Mouse (Mus musculus): ENCODE results near the gene Samsn1. TPM values are rescaled to one million over a fixed set of nuclear protein-coding genes. Genes with fewer than 3 reads are reported as not detected.

Samsn1 gene
- polyA plus RNA-seq, 1 experiment = not detected

- no peak overlapping the region for H3K27ac ChIP-seq (ENCODE audit: insufficient read depth, low read length)
- no peaks in the 10 kb centered on the region for H3K4me1 ChIP-seq (ENCODE audit: control insufficient read depth, insufficient read depth, low read length)
- no peak for TF ChIP-seq POLR2A (IDR thresholded peaks at IDR 0.05; ENCODE audit: low read depth, low read length)
- TF ChIP-seq CTCF (IDR thresholded peaks at IDR 0.05; ENCODE audit: borderline replicate concordance, insufficient read depth, low read length) = no peak
- H3K4me3 ChIP-seq (ENCODE audit: insufficient read depth, low read length) = no peak overlapping the region
These were observed 60.1 kb downstream of the Samsn1 start for GRCm38 (mm10) chr16:75962021-75962420.

GRCm38 (mm10) chr16:75961487-75961886, 60.6 kb downstream of the Samsn1 start:
- TF ChIP-seq CTCF (IDR thresholded peaks at IDR 0.05; ENCODE audit: borderline replicate concordance, insufficient read depth, low read length) (no peak), POLR2A (IDR thresholded peaks at IDR 0.05; ENCODE audit: low read depth, low read length) (no peak)

GRCm38 (mm10) chr16:75961036-75961435, 61.0 kb downstream of the Samsn1 start:
- H3K4me1 ChIP-seq (ENCODE audit: control insufficient read depth, insufficient read depth, low read length) = no peaks in the 10 kb centered on the region
- H3K27ac ChIP-seq (ENCODE audit: insufficient read depth, low read length) = no peak overlapping the region
- no peak for TF ChIP-seq POLR2A (IDR thresholded peaks at IDR 0.05; ENCODE audit: low read depth, low read length)
- no peak for TF ChIP-seq CTCF (IDR thresholded peaks at IDR 0.05; ENCODE audit: borderline replicate concordance, insufficient read depth, low read length)
- H3K4me3 ChIP-seq (ENCODE audit: insufficient read depth, low read length) = no peak overlapping the region

More at GRCm38 (mm10) chr16:75961487-75961886, 60.6 kb downstream of the Samsn1 start:
- Histone ChIP-seq H3K27ac (ENCODE audit: insufficient read depth, low read length) (no peak overlapping the region), H3K4me3 (ENCODE audit: insufficient read depth, low read length) (no peak overlapping the region), H3K4me1 (ENCODE audit: control insufficient read depth, insufficient read depth, low read length) (no peaks in the 10 kb centered on the region)

- TF ChIP-seq POLR2A (IDR thresholded peaks at IDR 0.05; ENCODE audit: low read depth, low read length) = no peak
- no peak for TF ChIP-seq CTCF (IDR thresholded peaks at IDR 0.05; ENCODE audit: borderline replicate concordance, insufficient read depth, low read length)
- Histone ChIP-seq H3K27ac (ENCODE audit: insufficient read depth, low read length) (no peak overlapping the region), H3K4me1 (ENCODE audit: control insufficient read depth, insufficient read depth, low read length) (no peaks in the 10 kb centered on the region), H3K4me3 (ENCODE audit: insufficient read depth, low read length) (no peak overlapping the region)
These were observed 88.7 kb downstream of the Samsn1 start for GRCm38 (mm10) chr16:75933357-75933756.

DNA sequence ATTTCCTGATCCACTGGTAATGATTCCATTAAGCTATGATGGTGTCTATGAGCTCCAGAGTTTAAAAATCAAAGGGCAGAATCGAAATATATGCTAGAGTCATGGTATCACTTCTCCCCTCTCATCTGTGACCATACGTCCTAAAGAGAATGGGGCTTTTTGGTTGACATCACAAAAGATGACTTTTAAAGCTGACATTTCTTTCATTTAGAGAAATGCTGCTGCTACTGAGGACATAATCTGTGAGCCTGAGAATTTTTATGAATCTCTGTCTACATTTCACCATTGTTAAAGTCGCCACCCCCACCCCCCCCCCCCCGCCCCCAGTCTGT, 91.9 kb downstream of the Samsn1 start:
- TF ChIP-seq CTCF (IDR thresholded peaks at IDR 0.05; ENCODE audit: borderline replicate concordance, insufficient read depth, low read length) (no peak), POLR2A (IDR thresholded peaks at IDR 0.05; ENCODE audit: low read depth, low read length) (no peak)
- H3K4me3 ChIP-seq (ENCODE audit: insufficient read depth, low read length) = no peak overlapping the region
- H3K27ac ChIP-seq (ENCODE audit: insufficient read depth, low read length) = no peak overlapping the region
- no peaks in the 10 kb centered on the region for H3K4me1 ChIP-seq (ENCODE audit: control insufficient read depth, insufficient read depth, low read length)

- no peaks in the 10 kb centered on the region for H3K4me1 ChIP-seq (ENCODE audit: control insufficient read depth, insufficient read depth, low read length)
- no peak overlapping the region for H3K27ac ChIP-seq (ENCODE audit: insufficient read depth, low read length)
- TF ChIP-seq POLR2A (IDR thresholded peaks at IDR 0.05; ENCODE audit: low read depth, low read length) = no peak
- TF ChIP-seq CTCF (IDR thresholded peaks at IDR 0.05; ENCODE audit: borderline replicate concordance, insufficient read depth, low read length) = no peak
- H3K4me3 ChIP-seq (ENCODE audit: insufficient read depth, low read length) = no peak overlapping the region
These were observed 92.4 kb downstream of the Samsn1 start for GRCm38 (mm10) chr16:75929536-75930221.

DNA sequence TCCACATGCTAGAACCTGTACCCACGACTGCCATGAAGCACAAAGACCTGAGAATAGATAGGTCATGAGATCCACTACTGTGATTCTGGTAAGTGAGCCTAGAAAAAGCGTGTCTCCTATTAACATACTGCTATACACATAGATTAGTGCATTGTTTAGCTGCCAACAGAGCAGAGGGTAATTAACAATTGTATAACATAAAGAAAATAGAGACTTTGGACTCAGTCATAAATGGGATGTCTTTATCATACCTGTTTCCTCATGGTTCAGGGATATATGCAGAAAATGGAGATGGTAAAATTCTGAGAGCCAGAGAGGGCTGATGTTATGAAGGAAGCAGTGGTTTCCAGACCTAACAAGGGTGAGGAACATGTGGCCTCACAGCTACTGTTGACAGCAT, 95.6 kb downstream of the Samsn1 start:
- TF ChIP-seq CTCF (IDR thresholded peaks at IDR 0.05; ENCODE audit: borderline replicate concordance, insufficient read depth, low read length) = no peak
- TF ChIP-seq POLR2A (IDR thresholded peaks at IDR 0.05; ENCODE audit: low read depth, low read length) = no peak
- H3K4me1 ChIP-seq (ENCODE audit: control insufficient read depth, insufficient read depth, low read length) = no peaks in the 10 kb centered on the region
- no peak overlapping the region for H3K27ac ChIP-seq (ENCODE audit: insufficient read depth, low read length)

GRCm38 (mm10) chr16:75920870-75921269, 101.2 kb downstream of the Samsn1 start:
- Histone ChIP-seq H3K4me3 (ENCODE audit: insufficient read depth, low read length) (no peak overlapping the region), H3K27ac (ENCODE audit: insufficient read depth, low read length) (no peak overlapping the region), H3K4me1 (ENCODE audit: control insufficient read depth, insufficient read depth, low read length) (no peaks in the 10 kb centered on the region)
- TF ChIP-seq POLR2A (IDR thresholded peaks at IDR 0.05; ENCODE audit: low read depth, low read length) = no peak
- no peak for TF ChIP-seq CTCF (IDR thresholded peaks at IDR 0.05; ENCODE audit: borderline replicate concordance, insufficient read depth, low read length)

More for the DNA sequence above, 95.6 kb downstream of the Samsn1 start:
- no peak overlapping the region for H3K4me3 ChIP-seq (ENCODE audit: insufficient read depth, low read length)

GRCm38 (mm10) chr16:75919298-75919697, 102.8 kb downstream of the Samsn1 start:
- Histone ChIP-seq H3K4me3 (ENCODE audit: insufficient read depth, low read length) (no peak overlapping the region), H3K4me1 (ENCODE audit: control insufficient read depth, insufficient read depth, low read length) (no peaks in the 10 kb centered on the region), H3K27ac (ENCODE audit: insufficient read depth, low read length) (no peak overlapping the region)
- TF ChIP-seq POLR2A (IDR thresholded peaks at IDR 0.05; ENCODE audit: low read depth, low read length) (no peak), CTCF (IDR thresholded peaks at IDR 0.05; ENCODE audit: borderline replicate concordance, insufficient read depth, low read length) (no peak)

DNA sequence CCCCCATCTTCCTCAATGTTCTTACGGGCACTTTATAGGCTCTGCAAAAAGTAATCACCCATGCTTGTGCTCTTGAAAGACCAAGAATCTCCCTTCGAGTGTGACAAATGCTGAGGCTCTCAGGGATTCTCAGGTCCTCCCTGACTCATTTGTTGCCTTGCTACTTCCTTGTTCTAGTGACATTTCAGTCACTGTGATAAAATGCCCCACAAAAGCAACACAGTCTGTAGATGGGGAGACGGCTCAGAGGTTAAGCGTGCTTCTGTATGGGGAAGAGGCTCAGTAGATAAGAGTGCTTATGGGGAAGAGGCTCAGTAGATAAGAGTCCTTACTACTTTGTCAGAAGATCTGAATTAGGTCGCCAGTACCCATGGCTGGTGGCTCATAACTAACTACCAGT, 104.4 kb downstream of the Samsn1 start:
- Histone ChIP-seq H3K4me3 (ENCODE audit: insufficient read depth, low read length) (no peak overlapping the region), H3K27ac (ENCODE audit: insufficient read depth, low read length) (no peak overlapping the region), H3K4me1 (ENCODE audit: control insufficient read depth, insufficient read depth, low read length) (no peaks in the 10 kb centered on the region)
- no peak for TF ChIP-seq POLR2A (IDR thresholded peaks at IDR 0.05; ENCODE audit: low read depth, low read length)
- TF ChIP-seq CTCF (IDR thresholded peaks at IDR 0.05; ENCODE audit: borderline replicate concordance, insufficient read depth, low read length) = no peak
